25 mouse cellular contexts compared by ENCODE assay signal in the genomic region with DNA sequence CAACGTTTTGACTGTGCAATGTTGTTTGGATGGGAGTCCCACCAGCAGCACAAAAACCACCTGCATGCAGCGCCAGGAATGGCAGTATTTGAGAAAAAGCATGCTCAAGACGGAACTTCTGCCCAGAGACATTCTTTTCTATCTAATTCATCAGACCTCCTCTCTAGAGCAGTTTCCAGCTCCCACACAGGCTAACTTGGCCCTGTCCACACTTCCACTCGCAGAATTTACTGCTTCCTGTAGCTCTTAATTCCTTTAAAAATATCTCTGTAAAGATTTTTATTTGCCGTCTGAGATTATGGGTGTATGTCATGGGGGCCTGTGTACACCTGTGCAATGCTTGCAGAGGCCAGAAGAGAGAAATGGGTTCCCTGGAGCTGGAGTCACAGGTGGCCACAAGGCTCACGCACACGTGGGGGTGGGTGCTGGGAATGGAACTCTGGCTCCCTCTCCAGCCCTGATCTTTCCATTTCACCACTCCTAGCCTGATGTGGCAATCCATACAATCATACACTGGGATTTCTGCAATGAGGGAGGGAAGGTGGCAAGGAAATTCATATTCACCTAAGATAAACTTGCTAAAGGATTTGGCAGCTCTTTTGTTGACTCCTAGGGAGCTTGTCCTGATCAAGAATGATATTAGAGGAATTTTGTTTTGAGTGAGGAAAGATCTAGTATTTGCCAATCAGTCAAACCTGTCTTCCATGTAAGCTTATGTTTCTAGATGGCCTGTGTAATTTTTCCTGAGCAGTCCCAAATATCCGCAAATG. TPM values are rescaled to one million over a fixed set of nuclear protein-coding genes. Genes with fewer than 3 reads are reported as not detected.
A peak's percentile ranks its signal among the peaks of the same experiment; 100 is the strongest.
DNase-seq lines count a peak whose midpoint lies in the region; ATAC-seq and TF ChIP-seq lines count a peak whose summit lies in the region.
"Had no signal": no experiment of that assay in that cellular context is flagged by ENCODE, and none has a peak within 500 bp of the region (broad histone marks: within the 10 kb centered on the region; RNA-seq: fewer than 3 reads in every experiment).

No protein-coding gene starts in this region.

- H3K9ac ChIP-seq in limb, embryonic 14.5 days (ENCODE audit: low read depth, low read length, severe bottlenecking) = no peak overlapping the region
- H3K9ac ChIP-seq in kidney, postnatal 0 days (ENCODE audit: low read depth, low read length) = no peak overlapping the region
- H3K9ac ChIP-seq in forebrain, postnatal 0 days = no peak overlapping the region
- H3K9ac ChIP-seq: embryonic facial prominence, embryonic 15.5 days; limb, embryonic 12.5 days; lung, embryonic 15.5 days had no signal

- H3K27me3 ChIP-seq in limb, embryonic 14.5 days (ENCODE audit: control insufficient read depth, insufficient read depth, low read length) = no peaks in the 10 kb centered on the region
- H3K27me3 ChIP-seq in limb, embryonic 10.5 days (ENCODE audit: low read depth, poor library complexity, severe bottlenecking) = no peaks in the 10 kb centered on the region
- no peaks in the 10 kb centered on the region for H3K27me3 ChIP-seq in kidney, postnatal 0 days (ENCODE audit: insufficient read depth, low read length)
- no peaks in the 10 kb centered on the region; the same call in 1 of the 2 replicates for H3K27me3 ChIP-seq in forebrain, postnatal 0 days (ENCODE audit: insufficient read depth, low read length)
- H3K27me3 ChIP-seq: CH12.LX; embryonic facial prominence, embryonic 15.5 days; limb, embryonic 12.5 days; lung, embryonic 15.5 days had no signal

- ATAC-seq in limb, embryonic 14.5 days (ENCODE audit: low FRiP score, low read depth) = 0 out of 2 replicates have a peak, but pooled peaks have one; percentile 19
- ATAC-seq in kidney, postnatal 0 days (replicated peaks; ENCODE audit: low FRiP score, low read depth) = no peak
- ATAC-seq in forebrain, postnatal 0 days = no peak
- no peak for ATAC-seq in monocyte, adult 5-6 weeks (replicated peaks; ENCODE audit: insufficient number of reproducible peaks, low FRiP score, low TSS enrichment, poor library complexity, severe bottlenecking)
- ATAC-seq: forebrain, embryonic 14.5 days; inflammation-experienced regulatory T-cells, adult 6 months had no signal

- no peak overlapping the region for H3K4me2 ChIP-seq in limb, embryonic 14.5 days (replicated peaks; ENCODE audit: low read depth, low read length, severe bottlenecking)
- H3K4me2 ChIP-seq in kidney, postnatal 0 days (ENCODE audit: low read length) = no peak overlapping the region
- H3K4me2 ChIP-seq in forebrain, postnatal 0 days (ENCODE audit: low read depth) = no peak overlapping the region
- H3K4me2 ChIP-seq: embryonic facial prominence, embryonic 15.5 days; limb, embryonic 12.5 days; lung, embryonic 15.5 days had no signal

- no peaks in the 10 kb centered on the region for H3K4me1 ChIP-seq in limb, embryonic 14.5 days (ENCODE audit: control insufficient read depth, insufficient read depth, low read length)
- 0 out of 2 replicates have a peak, but pooled peaks cover 5% of the 10 kb centered on the region for H3K4me1 ChIP-seq in limb, embryonic 10.5 days
- peaks cover 18% of the 10 kb centered on the region; the same call in 1 of the 2 replicates for H3K4me1 ChIP-seq in brown adipose tissue, adult 24 weeks (ENCODE audit: control insufficient read depth, insufficient read depth, insufficient read length, low read length)
- H3K4me1 ChIP-seq in kidney, postnatal 0 days (replicated peaks; ENCODE audit: insufficient read depth, low read length) = no peaks in the 10 kb centered on the region
- H3K4me1 ChIP-seq in forebrain, postnatal 0 days (ENCODE audit: insufficient read depth) = no peaks in the 10 kb centered on the region
- H3K4me1 ChIP-seq: hindbrain, embryonic 10.5 days had no signal

- no peaks in the 10 kb centered on the region for H3K9me3 ChIP-seq in limb, embryonic 14.5 days (ENCODE audit: control insufficient read depth, low read length)
- H3K9me3 ChIP-seq in limb, embryonic 10.5 days (replicated peaks) = no peaks in the 10 kb centered on the region
- no peaks in the 10 kb centered on the region for H3K9me3 ChIP-seq in kidney, postnatal 0 days (replicated peaks; ENCODE audit: low read length)
- H3K9me3 ChIP-seq in forebrain, postnatal 0 days (ENCODE audit: low read length) = no peaks in the 10 kb centered on the region
- H3K9me3 ChIP-seq: embryonic facial prominence, embryonic 15.5 days; hindbrain, embryonic 10.5 days; limb, embryonic 12.5 days; lung, embryonic 15.5 days had no signal

- 42% methylated on average over 8 of the region's 8 CpGs for WGBS in limb, embryonic 14.5 days
- 74% methylated on average over 8 of the region's 8 CpGs for WGBS in limb, embryonic 10.5 days
- WGBS in kidney, postnatal 0 days = 32% methylated on average over 8 of the region's 8 CpGs
- 68% methylated on average over 8 of the region's 8 CpGs for WGBS in forebrain, postnatal 0 days

- no peak for TF ChIP-seq POLR2A in limb, embryonic 14.5 days (IDR thresholded peaks at IDR 0.05; ENCODE audit: borderline replicate concordance, extremely low read depth, insufficient read depth, insufficient read length)

- H3K27ac ChIP-seq in limb, embryonic 14.5 days (replicated peaks; ENCODE audit: low read depth, low read length) = no peak overlapping the region
- H3K27ac ChIP-seq in limb, embryonic 10.5 days = no peak overlapping the region
- peak overlapping the region; percentile 100 for H3K27ac ChIP-seq in brown adipose tissue, adult 24 weeks (replicated peaks; ENCODE audit: low read depth, low read length)
- peak overlapping the region; percentile 31; the same call in 1 of the 2 replicates for H3K27ac ChIP-seq in kidney, postnatal 0 days
- H3K27ac ChIP-seq in forebrain, postnatal 0 days (ENCODE audit: low read depth, low read length) = no peak overlapping the region
- H3K27ac ChIP-seq: embryonic facial prominence, embryonic 15.5 days; heart, adult 2 months; hindbrain, embryonic 10.5 days; limb, embryonic 12.5 days; lung, embryonic 15.5 days had no signal

- H3K36me3 ChIP-seq in limb, embryonic 14.5 days (ENCODE audit: control insufficient read depth, insufficient read depth, low read length) = no peaks in the 10 kb centered on the region
- H3K36me3 ChIP-seq in limb, embryonic 10.5 days = no peaks in the 10 kb centered on the region
- H3K36me3 ChIP-seq in kidney, postnatal 0 days (ENCODE audit: insufficient read depth, low read length) = no peaks in the 10 kb centered on the region
- no peaks in the 10 kb centered on the region for H3K36me3 ChIP-seq in forebrain, postnatal 0 days (ENCODE audit: insufficient read depth)
- H3K36me3 ChIP-seq: embryonic facial prominence, embryonic 15.5 days; hindbrain, embryonic 10.5 days; limb, embryonic 12.5 days; lung, embryonic 15.5 days had no signal

- no peak for TF ChIP-seq CTCF in kidney, postnatal 0 days (IDR thresholded peaks at IDR 0.05; ENCODE audit: low read depth)
- no peak for TF ChIP-seq CTCF in forebrain, postnatal 0 days (IDR thresholded peaks at IDR 0.05; ENCODE audit: low read depth)

- no peak overlapping the region for H3K4me3 ChIP-seq in limb, embryonic 14.5 days (replicated peaks; ENCODE audit: low read length)
- no peak overlapping the region for H3K4me3 ChIP-seq in limb, embryonic 10.5 days
- H3K4me3 ChIP-seq in brown adipose tissue, adult 24 weeks (ENCODE audit: insufficient read depth, low read depth, low read length) = no peak overlapping the region
- no peak overlapping the region for H3K4me3 ChIP-seq in kidney, postnatal 0 days (replicated peaks; ENCODE audit: low read depth, low read length)
- no peak overlapping the region for H3K4me3 ChIP-seq in forebrain, postnatal 0 days (ENCODE audit: low read depth, low read length)
- H3K4me3 ChIP-seq: embryonic facial prominence, embryonic 15.5 days; heart, adult 2 months; hindbrain, embryonic 10.5 days; limb, embryonic 12.5 days; lung, embryonic 15.5 days had no signal

- DNase-seq in adrenal gland, postnatal 14 days = peak; percentile 45
- DNase-seq in adrenal gland, adult 8-10 months = no peak
- peak; percentile 14 for DNase-seq in limb, embryonic 14.5 days (ENCODE audit: low spot score)
- no peak for DNase-seq in limb, embryonic 10.5 days (ENCODE audit: low spot score)
- peak; percentile 83 for DNase-seq in kidney, postnatal 0 days (ENCODE audit: low spot score)
- no peak for DNase-seq in forebrain, postnatal 0 days
- DNase-seq: cerebellum, postnatal 14 days; embryo, embryonic 11 days; heart, adult 2 months; layer of hippocampus, adult 9-11 months; spleen, adult 18-20 months; thymus, adult 2 months had no signal

RNA-seq across cellular contexts. Expression of a gene that starts 6.1 kb away (rescaled TPM):
- 1.0 and 2.1 TPM in 2 replicates for total RNA-seq in adrenal gland, postnatal 14 days (2021)
- 1 to 10 TPM in 2 of 4 experiments, under 1 TPM in 2; 0.65 to 6.8 (median 1.1) TPM for total RNA-seq in adrenal gland, adult 8-10 months (2022)
- polyA plus RNA-seq in limb, embryonic 14.5 days (2012; rRNA removed) = 1.1 and 4.1 TPM in 2 replicates
- polyA plus RNA-seq in limb, embryonic 14.5 days (2014; fragmentation: Nextera tagmentation; extraction: Ambion mirVana) = 0.35 and 0.94 TPM in 2 replicates
- not detected in 2 replicates for polyA plus RNA-seq in limb, embryonic 10.5 days (2016; fragmentation: Nextera tagmentation; extraction: Ambion mirVana)
- polyA plus RNA-seq in brown adipose tissue, adult 24 weeks (2012; ENCODE audit: insufficient read depth, insufficient read length, missing spikeins) = 15.5 and 47.1 TPM in 2 replicates
- polyA plus RNA-seq in kidney, postnatal 0 days (2015; fragmentation: Nextera tagmentation; extraction: Ambion mirVana) = 0.08 and 0.13 TPM in 2 replicates
- total RNA-seq in forebrain, postnatal 0 days (2014; rRNA removed) = not detected in 2 replicates
- polyA plus RNA-seq in forebrain, postnatal 0 days (2015; fragmentation: Nextera tagmentation; extraction: Ambion mirVana) = not detected in 2 replicates
- 0.19 TPM in 1 of 3 replicates, not detected in the others for total RNA-seq in monocyte, adult 5-6 weeks (2017)
- total RNA-seq: CH12.LX; megakaryocyte-erythroid progenitor cell, adult 5-6 weeks; midbrain, postnatal 0 days had no signal
- polyA plus RNA-seq: forebrain, embryonic 14.5 days; hindbrain, embryonic 10.5 days; limb, embryonic 12.5 days; lung, embryonic 15.5 days; midbrain, postnatal 0 days; neural tube, embryonic 11.5 days; stomach, embryonic 14.5 days had no signal

RNA-seq across cellular contexts. Expression of a gene that starts 9.8 kb away (rescaled TPM):
- 91.5 and 131 TPM in 2 replicates for total RNA-seq in adrenal gland, postnatal 14 days (2021)
- 10 to 100 TPM; 38.9 to 87.1 (median 64.7) TPM for total RNA-seq in adrenal gland, adult 8-10 months (2022)
- 5.9 and 9.6 TPM in 2 replicates for polyA plus RNA-seq in limb, embryonic 14.5 days (2012; rRNA removed)
- polyA plus RNA-seq in limb, embryonic 14.5 days (2014; fragmentation: Nextera tagmentation; extraction: Ambion mirVana) = 6.8 and 7.7 TPM in 2 replicates
- polyA plus RNA-seq in limb, embryonic 10.5 days (2016; fragmentation: Nextera tagmentation; extraction: Ambion mirVana) = 0.89 and 2.0 TPM in 2 replicates
- polyA plus RNA-seq in brown adipose tissue, adult 24 weeks (2012; ENCODE audit: insufficient read depth, insufficient read length, missing spikeins) = 163 and 220 TPM in 2 replicates
- 8.0 and 9.2 TPM in 2 replicates for polyA plus RNA-seq in kidney, postnatal 0 days (2015; fragmentation: Nextera tagmentation; extraction: Ambion mirVana)
- 3.0 and 3.5 TPM in 2 replicates for total RNA-seq in forebrain, postnatal 0 days (2014; rRNA removed)
- polyA plus RNA-seq in forebrain, postnatal 0 days (2015; fragmentation: Nextera tagmentation; extraction: Ambion mirVana) = 8.0 and 9.4 TPM in 2 replicates
- total RNA-seq in monocyte, adult 5-6 weeks (2017) = 1.3 to 2.9 TPM (median 1.5 TPM) in 3 replicates
- total RNA-seq: megakaryocyte-erythroid progenitor cell, adult 5-6 weeks had no signal

RNA-seq across cellular contexts. Expression of a gene that starts 11.5 kb away (rescaled TPM):
- 30.5 and 42.2 TPM in 2 replicates for total RNA-seq in adrenal gland, postnatal 14 days (2021)
- total RNA-seq in adrenal gland, adult 8-10 months (2022) = 10 to 100 TPM; 28.0 to 45.8 (median 35.1) TPM
- polyA plus RNA-seq in limb, embryonic 14.5 days (2012; rRNA removed) = 26.9 and 27.6 TPM in 2 replicates
- 40.3 and 44.2 TPM in 2 replicates for polyA plus RNA-seq in limb, embryonic 14.5 days (2014; fragmentation: Nextera tagmentation; extraction: Ambion mirVana)
- 55.6 and 61.0 TPM in 2 replicates for polyA plus RNA-seq in limb, embryonic 10.5 days (2016; fragmentation: Nextera tagmentation; extraction: Ambion mirVana)
- 4.2 and 5.8 TPM in 2 replicates for polyA plus RNA-seq in brown adipose tissue, adult 24 weeks (2012; ENCODE audit: insufficient read depth, insufficient read length, missing spikeins)
- polyA plus RNA-seq in kidney, postnatal 0 days (2015; fragmentation: Nextera tagmentation; extraction: Ambion mirVana) = 33.8 and 34.8 TPM in 2 replicates
- total RNA-seq in forebrain, postnatal 0 days (2014; rRNA removed) = 22.5 and 32.0 TPM in 2 replicates
- polyA plus RNA-seq in forebrain, postnatal 0 days (2015; fragmentation: Nextera tagmentation; extraction: Ambion mirVana) = 21.6 and 27.9 TPM in 2 replicates
- 24.6 to 35.1 TPM (median 31.5 TPM) in 3 replicates for total RNA-seq in monocyte, adult 5-6 weeks (2017)

RNA-seq across cellular contexts. Expression of a gene that starts 26.9 kb away (rescaled TPM):
- 0.52 and 3.2 TPM in 2 replicates for total RNA-seq in adrenal gland, postnatal 14 days (2021)
- 1 to 10 TPM in 2 of 4 experiments, under 1 TPM in 2; 0.35 to 2.1 (median 1.1) TPM for total RNA-seq in adrenal gland, adult 8-10 months (2022)
- 1.0 and 1.4 TPM in 2 replicates for polyA plus RNA-seq in limb, embryonic 14.5 days (2012; rRNA removed)
- 0.51 and 0.98 TPM in 2 replicates for polyA plus RNA-seq in limb, embryonic 14.5 days (2014; fragmentation: Nextera tagmentation; extraction: Ambion mirVana)
- polyA plus RNA-seq in limb, embryonic 10.5 days (2016; fragmentation: Nextera tagmentation; extraction: Ambion mirVana) = 0.26 and 0.28 TPM in 2 replicates
- polyA plus RNA-seq in brown adipose tissue, adult 24 weeks (2012; ENCODE audit: insufficient read depth, insufficient read length, missing spikeins) = 2.7 TPM in 1 of 2 replicates, not detected in the other
- 3.4 and 3.8 TPM in 2 replicates for polyA plus RNA-seq in kidney, postnatal 0 days (2015; fragmentation: Nextera tagmentation; extraction: Ambion mirVana)
- 0.38 and 0.86 TPM in 2 replicates for total RNA-seq in forebrain, postnatal 0 days (2014; rRNA removed)
- polyA plus RNA-seq in forebrain, postnatal 0 days (2015; fragmentation: Nextera tagmentation; extraction: Ambion mirVana) = 0.28 and 0.55 TPM in 2 replicates
- 0.95 to 3.6 TPM (median 3.5 TPM) in 3 replicates for total RNA-seq in monocyte, adult 5-6 weeks (2017)
- total RNA-seq: midbrain, postnatal 0 days had no signal
- polyA plus RNA-seq: neural tube, embryonic 11.5 days had no signal

RNA-seq across cellular contexts. Expression of a gene that starts 43.8 kb away (rescaled TPM):
- total RNA-seq in adrenal gland, postnatal 14 days (2021) = 19.6 and 26.8 TPM in 2 replicates
- total RNA-seq in adrenal gland, adult 8-10 months (2022) = 10 to 100 TPM; 22.5 to 30.9 (median 26.2) TPM
- polyA plus RNA-seq in limb, embryonic 14.5 days (2012; rRNA removed) = 19.0 and 19.7 TPM in 2 replicates
- polyA plus RNA-seq in limb, embryonic 14.5 days (2014; fragmentation: Nextera tagmentation; extraction: Ambion mirVana) = 16.9 and 17.5 TPM in 2 replicates
- polyA plus RNA-seq in limb, embryonic 10.5 days (2016; fragmentation: Nextera tagmentation; extraction: Ambion mirVana) = 8.8 and 9.2 TPM in 2 replicates
- polyA plus RNA-seq in brown adipose tissue, adult 24 weeks (2012; ENCODE audit: insufficient read depth, insufficient read length, missing spikeins) = 18.1 and 22.8 TPM in 2 replicates
- 19.4 and 19.7 TPM in 2 replicates for polyA plus RNA-seq in kidney, postnatal 0 days (2015; fragmentation: Nextera tagmentation; extraction: Ambion mirVana)
- 22.5 and 33.1 TPM in 2 replicates for total RNA-seq in forebrain, postnatal 0 days (2014; rRNA removed)
- 15.4 and 23.6 TPM in 2 replicates for polyA plus RNA-seq in forebrain, postnatal 0 days (2015; fragmentation: Nextera tagmentation; extraction: Ambion mirVana)
- total RNA-seq in monocyte, adult 5-6 weeks (2017) = 46.8 to 114 TPM (median 77.3 TPM) in 3 replicates

Comparison
In these comparisons a context has a peak if more than half of its experiments do, and no peak if none do; other contexts are left out.
1. DNase-seq: peak in adrenal gland, postnatal 14 days (single experiment), limb, embryonic 14.5 days (single experiment) and kidney, postnatal 0 days (single experiment); none in adrenal gland, adult 8-10 months (single experiment), limb, embryonic 10.5 days (single experiment) and forebrain, postnatal 0 days (single experiment).
2. H3K27ac ChIP-seq: peak in brown adipose tissue, adult 24 weeks (single experiment) and kidney, postnatal 0 days (single experiment); none in limb, embryonic 14.5 days (single experiment), limb, embryonic 10.5 days (single experiment) and forebrain, postnatal 0 days (single experiment).
3. RNA of a gene that starts 9.8 kb away (polyA plus RNA-seq): 163 to 220 TPM in brown adipose tissue, adult 24 weeks; 5.9 to 9.6 TPM in limb, embryonic 14.5 days, 8.0 to 9.2 TPM in kidney, postnatal 0 days, 8.0 to 9.4 TPM in forebrain, postnatal 0 days and 0.89 to 2.0 TPM in limb, embryonic 10.5 days; every median in the first group is over 10 times any median in the second.